ENCODE assay signal across 8 mouse cellular contexts in genomic region chr1:60096572-60097276, GRCm38 (mm10). TPM values are rescaled to one million over a fixed set of nuclear protein-coding genes. Genes with fewer than 3 reads are reported as not detected.
A peak's percentile ranks its signal among the peaks of the same experiment; 100 is the strongest.
DNase-seq lines count a peak whose midpoint lies in the region; ATAC-seq and TF ChIP-seq lines count a peak whose summit lies in the region.

No protein-coding gene starts in this region.

- no peak for TF ChIP-seq CTCF in thymus, adult 2 months (IDR thresholded peaks at IDR 0.05; ENCODE audit: borderline replicate concordance, control insufficient read depth, extremely low read depth, insufficient read depth, low read length, poor library complexity)

- peaks cover 2% of the 10 kb centered on the region for H3K4me1 ChIP-seq in thymus, adult 2 months (replicated peaks; ENCODE audit: control insufficient read depth, insufficient read depth, low read length)
- H3K4me1 ChIP-seq in forebrain, embryonic 16.5 days (replicated peaks; ENCODE audit: control insufficient read depth, insufficient read depth, low read length), result peaks cover 11% of the 10 kb centered on the region
- H3K4me1 ChIP-seq in liver, embryonic 13.5 days (replicated peaks), result peaks cover 21% of the 10 kb centered on the region
- peaks cover 5% of the 10 kb centered on the region; the same call in 1 of the 2 replicates for H3K4me1 ChIP-seq in stomach, embryonic 16.5 days (ENCODE audit: control insufficient read depth, insufficient read depth, low read length)

- peak overlapping the region; percentile 76 for H3K4me2 ChIP-seq in forebrain, embryonic 16.5 days (ENCODE audit: low read length)
- H3K4me2 ChIP-seq in liver, embryonic 13.5 days, result peak overlapping the region; percentile 83
- peak overlapping the region; percentile 74 for H3K4me2 ChIP-seq in stomach, embryonic 16.5 days (ENCODE audit: low read depth, low read length)

- no peaks in the 10 kb centered on the region for H3K9me3 ChIP-seq in forebrain, embryonic 16.5 days (ENCODE audit: control insufficient read depth, low read length)
- no peaks in the 10 kb centered on the region for H3K9me3 ChIP-seq in liver, embryonic 13.5 days (replicated peaks)
- no peaks in the 10 kb centered on the region for H3K9me3 ChIP-seq in stomach, embryonic 16.5 days (replicated peaks; ENCODE audit: control insufficient read depth, low read length)

- 5% methylated on average over 13 of the region's 13 CpGs for WGBS in thymus, adult 2 months
- 9% methylated on average over 13 of the region's 13 CpGs for WGBS in forebrain, embryonic 16.5 days
- WGBS in liver, embryonic 13.5 days (ENCODE audit: insufficient replicate concordance), result 2% methylated on average over 13 of the region's 13 CpGs
- WGBS in stomach, embryonic 16.5 days, result 9% methylated on average over 13 of the region's 13 CpGs

- peak overlapping the region; percentile 66 for H3K4me3 ChIP-seq in thymus, adult 2 months (ENCODE audit: control insufficient read depth, insufficient read depth, low read length)
- H3K4me3 ChIP-seq in forebrain, embryonic 16.5 days (replicated peaks; ENCODE audit: low read length), result peak overlapping the region; percentile 94
- H3K4me3 ChIP-seq in liver, embryonic 13.5 days (replicated peaks), result peak overlapping the region; percentile 93
- H3K4me3 ChIP-seq in stomach, embryonic 16.5 days (replicated peaks; ENCODE audit: low read length), result peak overlapping the region; percentile 98

- intact Hi-C loops in gastrocnemius, postnatal 36 days (cut with DNase I), result no loop called here

- H3K27me3 ChIP-seq in thymus, adult 2 months (ENCODE audit: control insufficient read depth, insufficient read depth, low read length), result no peaks in the 10 kb centered on the region
- no peaks in the 10 kb centered on the region for H3K27me3 ChIP-seq in forebrain, embryonic 16.5 days (replicated peaks; ENCODE audit: control insufficient read depth, insufficient read depth, low read length)
- H3K27me3 ChIP-seq in liver, embryonic 13.5 days, result no peaks in the 10 kb centered on the region
- H3K27me3 ChIP-seq in stomach, embryonic 16.5 days (ENCODE audit: control insufficient read depth, insufficient read depth, low read length), result no peaks in the 10 kb centered on the region

- H3K27ac ChIP-seq in thymus, adult 2 months (ENCODE audit: control insufficient read depth, insufficient read depth, low read length), result peak overlapping the region; percentile 63
- no peak overlapping the region for H3K27ac ChIP-seq in forebrain, embryonic 16.5 days (ENCODE audit: low read length)
- peak overlapping the region; percentile 71 for H3K27ac ChIP-seq in liver, embryonic 13.5 days
- H3K27ac ChIP-seq in stomach, embryonic 16.5 days (ENCODE audit: low read length), result no peak overlapping the region

- DNase-seq in cerebellum, adult 11 months, result peak; percentile 5
- DNase-seq in thymus, adult 2 months, result no peak
- DNase-seq in thymus, postnatal 4 days, result no peak
- peak; percentile 2 for DNase-seq in liver, embryonic 13.5 days
- no peak for DNase-seq in gastrocnemius, postnatal 36 days

- no peak for TF ChIP-seq POLR2A in thymus, adult 2 months (IDR thresholded peaks at IDR 0.05; ENCODE audit: control insufficient read depth, extremely low read depth, insufficient read depth, low read length, poor library complexity)

- peaks cover 21% of the 10 kb centered on the region for H3K36me3 ChIP-seq in thymus, adult 2 months (ENCODE audit: control insufficient read depth, insufficient read depth, low read length)
- H3K36me3 ChIP-seq in forebrain, embryonic 16.5 days (ENCODE audit: control insufficient read depth, insufficient read depth), result peaks cover 6% of the 10 kb centered on the region
- peaks cover 31% of the 10 kb centered on the region for H3K36me3 ChIP-seq in liver, embryonic 13.5 days
- H3K36me3 ChIP-seq in stomach, embryonic 16.5 days (ENCODE audit: control insufficient read depth, insufficient read depth, low read length), result peaks cover 5% of the 10 kb centered on the region; the same call in 1 of the 2 replicates

- ATAC-seq in cerebellum, adult (ENCODE audit: insufficient number of reproducible peaks, low FRiP score, low TSS enrichment), result no peak
- no peak for ATAC-seq in forebrain, embryonic 16.5 days
- no peak for ATAC-seq in liver, embryonic 13.5 days (ENCODE audit: low read depth)
- ATAC-seq in stomach, embryonic 16.5 days (ENCODE audit: insufficient read depth, low FRiP score), result no peak

- H3K9ac ChIP-seq in forebrain, embryonic 16.5 days (replicated peaks; ENCODE audit: low read depth, low read length), result peak overlapping the region; percentile 49; the same call in 1 of the 2 replicates
- H3K9ac ChIP-seq in liver, embryonic 13.5 days, result peak overlapping the region; percentile 93
- H3K9ac ChIP-seq in stomach, embryonic 16.5 days (ENCODE audit: low read length), result peak overlapping the region; percentile 68

RNA-seq across cellular contexts. Expression of gene Carf, which starts 1.3 kb away (rescaled TPM):
- 4.7 and 4.8 TPM in 2 replicates for polyA plus RNA-seq in thymus, adult 2 months (2012; rRNA removed)
- 6.9 and 9.3 TPM in 2 replicates for polyA plus RNA-seq in forebrain, embryonic 16.5 days (2015; fragmentation: Nextera tagmentation; extraction: Ambion mirVana)
- 2.0 and 3.1 TPM in 2 replicates for polyA plus RNA-seq in liver, embryonic 13.5 days (2015; fragmentation: Nextera tagmentation; extraction: Ambion mirVana)
- polyA plus RNA-seq in stomach, embryonic 16.5 days (2015; fragmentation: Nextera tagmentation; extraction: Ambion mirVana), result 5.2 and 5.7 TPM in 2 replicates
- 1 to 10 TPM; 3.4 to 4.9 TPM for total RNA-seq in gastrocnemius, postnatal 36 days (2021)

RNA-seq across cellular contexts. Expression of gene Wdr12, which starts 1.7 kb away (rescaled TPM):
- polyA plus RNA-seq in thymus, adult 2 months (2012; rRNA removed), result 21.9 and 24.2 TPM in 2 replicates
- 58.4 and 58.9 TPM in 2 replicates for polyA plus RNA-seq in forebrain, embryonic 16.5 days (2015; fragmentation: Nextera tagmentation; extraction: Ambion mirVana)
- polyA plus RNA-seq in liver, embryonic 13.5 days (2015; fragmentation: Nextera tagmentation; extraction: Ambion mirVana), result 63.7 and 65.9 TPM in 2 replicates
- 41.6 and 42.2 TPM in 2 replicates for polyA plus RNA-seq in stomach, embryonic 16.5 days (2015; fragmentation: Nextera tagmentation; extraction: Ambion mirVana)
- total RNA-seq in gastrocnemius, postnatal 36 days (2021), result 10 to 100 TPM; 11.0 to 14.9 TPM

RNA-seq across cellular contexts. Expression of gene Ica1l, which starts 53.7 kb away (rescaled TPM):
- 0.44 and 0.73 TPM in 2 replicates for polyA plus RNA-seq in thymus, adult 2 months (2012; rRNA removed)
- polyA plus RNA-seq in forebrain, embryonic 16.5 days (2015; fragmentation: Nextera tagmentation; extraction: Ambion mirVana), result 25.4 and 31.4 TPM in 2 replicates
- polyA plus RNA-seq in liver, embryonic 13.5 days (2015; fragmentation: Nextera tagmentation; extraction: Ambion mirVana), result 0.41 and 0.44 TPM in 2 replicates
- polyA plus RNA-seq in stomach, embryonic 16.5 days (2015; fragmentation: Nextera tagmentation; extraction: Ambion mirVana), result 1.00 and 1.3 TPM in 2 replicates
- under 1 TPM; 0.39 to 0.48 TPM for total RNA-seq in gastrocnemius, postnatal 36 days (2021)

Comparison
In these comparisons a context has a peak if more than half of its experiments do, and no peak if none do; other contexts are left out.
1. DNase-seq: peak in cerebellum, adult 11 months (single experiment) and liver, embryonic 13.5 days (single experiment); none in thymus, adult 2 months (single experiment), thymus, postnatal 4 days (single experiment) and gastrocnemius, postnatal 36 days (0 of 2).
2. H3K27ac ChIP-seq: peak in thymus, adult 2 months (single experiment) and liver, embryonic 13.5 days (single experiment); none in forebrain, embryonic 16.5 days (single experiment) and stomach, embryonic 16.5 days (single experiment).
3. RNA of gene Ica1l, which starts 53.7 kb away (polyA plus RNA-seq): 25.4 to 31.4 TPM in forebrain, embryonic 16.5 days; 1.00 to 1.3 TPM in stomach, embryonic 16.5 days, 0.44 to 0.73 TPM in thymus, adult 2 months and 0.41 to 0.44 TPM in liver, embryonic 13.5 days; every median in the first group is over 10 times any median in the second.
4. Peak in every context shown above with its lines, with median percentiles within 50 percentile points of each other: H3K4me3 ChIP-seq, H3K4me2 ChIP-seq and H3K9ac ChIP-seq.